Mouse (Mus musculus) midbrain, embryonic 14.5 days (tissue): ENCODE measurements around the gene Fkbp2. TPM values are rescaled to one million over a fixed set of nuclear protein-coding genes. Genes with fewer than 3 reads are reported as not detected.

Source experiments
- ATAC-seq: fragments of 200-750 bp; cut with Nextera tagmentation; 2 replicates; pipeline ENCODE4 v1.8.0; 2017; ENCODE audit warnings: moderate number of reproducible peaks, moderate library complexity; ENCODE audit not compliant: low FRiP score, low TSS enrichment
- DNase-seq: peaks from one replicate; pipeline ENCODE4 v3.0.0-alpha.2; 2015
- H3K27ac ChIP-seq: fragments of 300-500 bp; sonication (generic); replicated peaks from 2 replicates; pipeline ENCODE4 v1.5.1; 2014; ENCODE audit warnings: mild to moderate bottlenecking, low read depth, low read length, moderate library complexity
- H3K27me3 ChIP-seq: fragments of 300-500 bp; sonication (generic); 2 replicates; pipeline ENCODE4 v1.6.1; 2014; ENCODE audit warnings: low read length, control low read depth, mixed read lengths; ENCODE audit not compliant: control insufficient read depth, insufficient read depth
- H3K36me3 ChIP-seq: fragments of 300-500 bp; sonication (generic); 2 replicates; pipeline ENCODE4 v1.6.1; 2014; ENCODE audit warnings: low read length, control low read depth; ENCODE audit not compliant: control insufficient read depth, insufficient read depth
- H3K4me1 ChIP-seq: fragments of 300-500 bp; sonication (generic); 2 replicates; pipeline ENCODE4 v1.6.1; 2014; ENCODE audit warnings: mild to moderate bottlenecking, antibody characterized with exemption, low read length, control low read depth; ENCODE audit not compliant: control insufficient read depth, insufficient read depth
- H3K4me2 ChIP-seq: fragments of 300-500 bp; sonication (generic); 2 replicates; pipeline ENCODE4 v1.6.1; 2014; ENCODE audit warnings: mild to moderate bottlenecking, low read length, moderate library complexity
- H3K4me3 ChIP-seq: fragments of 300-500 bp; sonication (generic); replicated peaks from 2 replicates; pipeline ENCODE4 v1.5.1; 2014; ENCODE audit warnings: low read depth, low read length
- H3K9ac ChIP-seq: fragments of 300-500 bp; sonication (generic); replicated peaks from 2 replicates; pipeline ENCODE4 v1.6.1; 2014; ENCODE audit warnings: mild to moderate bottlenecking, low read length, moderate library complexity
- H3K9me3 ChIP-seq: fragments of 300-500 bp; sonication (generic); 2 replicates; pipeline ENCODE4 v1.6.1; 2016; ENCODE audit warnings: low read length, control low read depth, mixed read lengths; ENCODE audit not compliant: control insufficient read depth
- WGBS: fragments of 180-500 bp; shearing (Covaris S2); extraction: QIAGEN DNeasy Blood & Tissue Kit; methylation state at CpG from one replicate; pipeline ENCODE4 v1.1.7; 2014; 5-methylcytosine and 5-hydroxymethylcytosine counted together
- polyA plus RNA-seq: library from polyadenylated mRNA; unstranded; fragments of >200 nt; fragmentation: Nextera tagmentation; extraction: Ambion mirVana; gene quantifications from 2 replicates; pipeline ENCODE4 v1.2.1, GENCODE M21; 2014

Fkbp2 gene
- polyA plus RNA-seq, 1 experiment from 2014 or later, result 73.8 TPM

GRCm38 (mm10) chr19:6950613-6951153, 29.6 kb downstream of the Fkbp2 start:
- ATAC-seq (peak; percentile 43), DNase-seq (peak; percentile 83)
- Histone ChIP-seq H3K9ac (peak overlapping the region; percentile 69), H3K4me1 (peaks cover 20% of the 10 kb centered on the region), H3K4me2 (peak overlapping the region; percentile 97), H3K36me3 (peaks cover 10% of the 10 kb centered on the region), H3K9me3 (no peaks in the 10 kb centered on the region), H3K27ac (peak overlapping the region; percentile 84), H3K4me3 (peak overlapping the region; percentile 50), H3K27me3 (no peaks in the 10 kb centered on the region)
- under 1% methylated on average over 28 of the region's 28 CpGs for WGBS

- Histone ChIP-seq H3K4me3 (peak overlapping the region; percentile 50), H3K4me2 (peak overlapping the region; percentile 97), H3K27me3 (no peaks in the 10 kb centered on the region), H3K9me3 (no peaks in the 10 kb centered on the region), H3K4me1 (peaks cover 20% of the 10 kb centered on the region), H3K9ac (peak overlapping the region; percentile 69), H3K36me3 (peaks cover 10% of the 10 kb centered on the region), H3K27ac (0 out of 2 replicates have a peak overlapping the region, but pooled peaks have one; percentile 84)
- ATAC-seq, result no peak
- 46% methylated on average over 5 of the region's 5 CpGs for WGBS
- DNase-seq, result no peak
Measured at GRCm38 (mm10) chr19:6949951-6950350, 30.4 kb downstream of the Fkbp2 start.

GRCm38 (mm10) chr19:6949532-6949931, 30.8 kb downstream of the Fkbp2 start:
- ATAC-seq (no peak), DNase-seq (no peak)
- no peaks in the 10 kb centered on the region for H3K27me3 ChIP-seq
- H3K4me2 ChIP-seq, result peak overlapping the region; percentile 97
- H3K4me1 ChIP-seq, result peaks cover 20% of the 10 kb centered on the region
- H3K9me3 ChIP-seq, result no peaks in the 10 kb centered on the region
- H3K4me3 ChIP-seq, result no peak overlapping the region
- no peak overlapping the region for H3K27ac ChIP-seq
- H3K9ac ChIP-seq, result no peak overlapping the region
- H3K36me3 ChIP-seq, result peaks cover 10% of the 10 kb centered on the region
- 90% methylated on average over 5 of the region's 5 CpGs for WGBS

DNA sequence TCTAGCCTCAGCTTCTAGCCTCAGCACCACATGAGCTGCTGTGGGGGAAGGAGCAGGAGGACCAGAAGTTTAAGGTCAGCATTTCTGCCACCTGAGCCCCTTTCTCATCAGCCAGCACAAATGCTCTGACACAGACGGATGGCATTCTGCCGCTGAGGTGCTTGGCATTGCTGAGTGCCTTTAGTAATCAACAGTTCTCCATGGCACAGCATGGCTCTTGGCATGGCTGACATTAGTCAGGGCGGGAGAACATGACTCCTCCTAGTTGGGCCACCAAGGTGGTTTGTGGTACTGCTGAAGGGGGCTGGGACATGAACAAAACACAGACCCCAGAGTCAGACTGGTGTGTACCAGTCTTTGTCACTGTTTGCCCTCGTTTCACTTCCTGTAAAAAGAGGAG, 32.1 kb downstream of the Fkbp2 start:
- peaks cover 19% of the 10 kb centered on the region for H3K4me1 ChIP-seq
- no peaks in the 10 kb centered on the region for H3K27me3 ChIP-seq
- H3K9me3 ChIP-seq, result no peaks in the 10 kb centered on the region
- H3K36me3 ChIP-seq, result peaks cover 10% of the 10 kb centered on the region
- H3K4me2 ChIP-seq, result no peak overlapping the region
- H3K27ac ChIP-seq, result no peak overlapping the region
- DNase-seq (no peak), ATAC-seq (no peak)
- 83% methylated on average over 4 of the region's 4 CpGs for WGBS
- no peak overlapping the region for H3K4me3 ChIP-seq
- H3K9ac ChIP-seq, result no peak overlapping the region

GRCm38 (mm10) chr19:6947742-6948141, 32.6 kb downstream of the Fkbp2 start:
- WGBS, result 55% methylated on average over 4 of the region's 4 CpGs
- H3K9me3 ChIP-seq, result no peaks in the 10 kb centered on the region
- H3K36me3 ChIP-seq, result peaks cover 10% of the 10 kb centered on the region
- DNase-seq (no peak), ATAC-seq (no peak)
- no peaks in the 10 kb centered on the region for H3K27me3 ChIP-seq
- no peak overlapping the region for H3K27ac ChIP-seq
- H3K9ac ChIP-seq, result no peak overlapping the region
- no peak overlapping the region for H3K4me2 ChIP-seq
- no peak overlapping the region for H3K4me3 ChIP-seq
- H3K4me1 ChIP-seq, result peaks cover 19% of the 10 kb centered on the region

DNA sequence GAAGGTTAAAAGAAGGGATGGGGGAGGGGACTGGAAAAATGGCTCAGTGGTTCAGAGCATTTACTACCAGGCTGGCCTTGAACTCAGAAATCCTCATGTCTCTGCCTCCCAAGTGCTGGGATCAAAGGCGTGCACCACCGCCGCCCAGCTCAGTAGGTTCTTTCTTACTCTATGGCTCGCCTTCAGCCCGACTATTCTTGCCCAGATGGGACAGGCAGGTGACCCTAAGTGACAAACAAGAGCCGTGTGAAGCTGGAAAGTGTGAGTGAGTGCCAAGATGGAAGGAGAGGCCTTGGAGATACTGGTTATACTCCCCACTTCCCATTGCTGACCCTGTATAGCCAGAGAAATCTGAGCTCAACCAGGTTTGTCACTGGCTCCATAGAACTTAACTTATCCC, 36.6 kb downstream of the Fkbp2 start:
- H3K9me3 ChIP-seq, result no peaks in the 10 kb centered on the region
- H3K4me1 ChIP-seq, result peaks cover 26% of the 10 kb centered on the region
- H3K9ac ChIP-seq, result no peak overlapping the region
- no peak overlapping the region; the same call in 1 of the 2 replicates for H3K4me2 ChIP-seq
- ATAC-seq (no peak), DNase-seq (no peak)
- H3K27ac ChIP-seq, result no peak overlapping the region
- no peak overlapping the region for H3K4me3 ChIP-seq
- no peaks in the 10 kb centered on the region for H3K27me3 ChIP-seq
- WGBS, result 94% methylated on average over 6 of the region's 6 CpGs
- H3K36me3 ChIP-seq, result peaks cover 12% of the 10 kb centered on the region

DNA sequence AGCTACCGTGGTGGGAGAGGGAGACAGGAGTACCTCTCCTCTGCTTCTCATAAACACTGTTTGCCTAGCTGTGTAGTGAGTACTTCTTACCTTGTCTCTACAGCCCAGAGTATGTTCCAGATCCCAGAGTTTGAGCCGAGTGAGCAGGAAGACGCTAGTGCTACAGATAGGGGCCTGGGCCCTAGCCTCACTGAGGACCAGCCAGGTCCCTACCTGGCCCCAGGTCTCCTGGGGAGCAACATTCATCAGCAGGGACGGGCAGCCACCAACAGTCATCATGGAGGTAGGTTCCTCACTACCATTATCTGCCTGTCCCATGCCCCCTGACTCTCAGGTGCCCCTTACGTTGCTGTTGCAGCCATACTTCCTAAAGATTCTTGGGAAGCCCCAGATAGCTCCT, 37.5 kb downstream of the Fkbp2 start:
- ATAC-seq (no peak), DNase-seq (no peak)
- Histone ChIP-seq H3K9ac (peak overlapping the region; percentile 92), H3K27me3 (no peaks in the 10 kb centered on the region), H3K4me2 (peak overlapping the region; percentile 99), H3K4me1 (peaks cover 26% of the 10 kb centered on the region), H3K4me3 (peak overlapping the region; percentile 85), H3K36me3 (peaks cover 17% of the 10 kb centered on the region), H3K9me3 (no peaks in the 10 kb centered on the region), H3K27ac (peak overlapping the region; percentile 94)
- 28% methylated on average over 5 of the region's 5 CpGs for WGBS

GRCm38 (mm10) chr19:6942249-6942691, 38.0 kb downstream of the Fkbp2 start, which contains the start of gene Gpr137:
Gpr137 (minus strand) TSS chr19:6942480.
- H3K36me3 ChIP-seq, result peaks cover 17% of the 10 kb centered on the region
- H3K27ac ChIP-seq, result peak within 1 kb of the TSS; percentile 94
- peak within 1 kb of the TSS; percentile 99 for H3K4me2 ChIP-seq
- peaks cover 26% of the 10 kb centered on the region for H3K4me1 ChIP-seq
- under 1% methylated on average over 27 of the region's 27 CpGs for WGBS
- ATAC-seq (peak; percentile 84), DNase-seq (peak; percentile 92)
- peak within 1 kb of the TSS; percentile 85 for H3K4me3 ChIP-seq
- peak within 1 kb of the TSS; percentile 92 for H3K9ac ChIP-seq
- H3K9me3 ChIP-seq, result no peaks in the 10 kb centered on the region
- no peaks in the 10 kb centered on the region for H3K27me3 ChIP-seq
